Mouse (Mus musculus) CD4-positive, CD25-positive, alpha-beta regulatory T cell (primary cell): ENCODE data around the gene Sugt1. TPM values are rescaled to one million over a fixed set of nuclear protein-coding genes. Genes with fewer than 3 reads are reported as not detected.

Experiments used
- polyA plus RNA-seq: library from polyadenylated mRNA; unstranded; fragments of 100-300 nt; shearing (Covaris generic); gene quantifications from one replicate; pipeline ENCODE4 v1.2.1, GENCODE M21; 2017

Sugt1 gene
- polyA plus RNA-seq = 98.9 TPM

GRCm38 (mm10) chr14:79587139-79587851 lies at the start of gene Sugt1:
Gene Sugt1, plus strand, starts transcription at chr14:79587691.

GRCm38 (mm10) chr14:79662001-79662400 lies 74.5 kb downstream of the Sugt1 start, which contains the start of gene Cnmd:
Gene Cnmd, minus strand, starts transcription at chr14:79662170.

Other genes with a start within 250 kb of the Sugt1 start
- gene Naa16, start 196.9 kb upstream of the Sugt1 start, polyA plus RNA-seq = 65.6 TPM
- 4.6 TPM for gene Mtrf1, start 189.9 kb upstream of the Sugt1 start, polyA plus RNA-seq
- gene Kbtbd7, start 161.2 kb upstream of the Sugt1 start, polyA plus RNA-seq = 5.5 TPM
- not detected for gene Kbtbd6, start 135.9 kb upstream of the Sugt1 start, polyA plus RNA-seq
- gene Elf1, start 106.5 kb upstream of the Sugt1 start, polyA plus RNA-seq = 175 TPM
- gene Wbp4, start 106.2 kb upstream of the Sugt1 start, polyA plus RNA-seq = 47.0 TPM
- gene Cnmd, start 74.5 kb downstream of the Sugt1 start, polyA plus RNA-seq = not detected
- 0.06 TPM for gene Pcdh8, start 183.6 kb downstream of the Sugt1 start, polyA plus RNA-seq